Mouse (Mus musculus) left cerebral cortex, adult 2 months (tissue): ENCODE results near the gene Garnl3. TPM values are rescaled to one million over a fixed set of nuclear protein-coding genes. Genes with fewer than 3 reads are reported as not detected.

Experiments used
- DNase-seq, 2 experiments: peaks; one replicate each; pipeline ENCODE4 v3.0.0; 2021 to 2022; ENCODE audit warnings: low spot score in 2 of 2, mixed read lengths in 1 of 2; ENCODE audit errors: extremely low spot score in 1 of 2
- H3K27ac ChIP-seq: fragments of 200-600 bp; 2 replicates; pipeline ENCODE4 v1.8.1; 2022
- H3K4me3 ChIP-seq: fragments of 200-600 bp; 2 replicates; pipeline ENCODE4 v1.8.1; 2022
- CTCF ChIP-seq: fragments of 200-600 bp; IDR thresholded peaks from 2 replicates; pipeline ENCODE4 v1.8.1; 2022; ENCODE audit warnings: antibody characterized with exemption, mild to moderate bottlenecking, moderate library complexity
- intact Hi-C: fragments of 180-260 bp; cut with DNase I; formaldehyde crosslinking; loops from one replicate; pipeline ENCODE4 v1.15.1; 2025
- total RNA-seq, 2 experiments: library from RNA; stranded (reverse); gene quantifications; 2 replicates each; pipeline ENCODE4 v1.2.3; 2021

Garnl3 gene
- total RNA-seq, 2 experiments from 2014 or later, result 94.7 to 129 TPM

GRCm38 (mm10) chr2:33084221-33084620, 47.2 kb downstream of the Garnl3 start:
- intact Hi-C loops, result loop anchor here (5.0 kb wide), 1 partner anchor 263 kb away; no protein-coding TSS in a partner anchor
- DNase-seq, result no peak
- no peak for TF ChIP-seq CTCF
- Histone ChIP-seq H3K4me3 (peak overlapping the region; percentile 49), H3K27ac (no peak overlapping the region)

GRCm38 (mm10) chr2:33080166-33080565, 51.3 kb downstream of the Garnl3 start:
- no peak for DNase-seq
- H3K4me3 ChIP-seq, result no peak overlapping the region
- H3K27ac ChIP-seq, result no peak overlapping the region
- no peak for TF ChIP-seq CTCF
- intact Hi-C loops, result loop anchor here (5.0 kb wide), 1 partner anchor 267 kb away; no protein-coding TSS in a partner anchor

- peak overlapping the region; percentile 47; the same call in 1 of the 2 replicates for H3K27ac ChIP-seq
- no peak overlapping the region for H3K4me3 ChIP-seq
- intact Hi-C loops, result no loop called here
- DNase-seq, result no peak
- peak; percentile 64 for TF ChIP-seq CTCF
These were observed 54.2 kb downstream of the Garnl3 start for GRCm38 (mm10) chr2:33077252-33077651.

DNA sequence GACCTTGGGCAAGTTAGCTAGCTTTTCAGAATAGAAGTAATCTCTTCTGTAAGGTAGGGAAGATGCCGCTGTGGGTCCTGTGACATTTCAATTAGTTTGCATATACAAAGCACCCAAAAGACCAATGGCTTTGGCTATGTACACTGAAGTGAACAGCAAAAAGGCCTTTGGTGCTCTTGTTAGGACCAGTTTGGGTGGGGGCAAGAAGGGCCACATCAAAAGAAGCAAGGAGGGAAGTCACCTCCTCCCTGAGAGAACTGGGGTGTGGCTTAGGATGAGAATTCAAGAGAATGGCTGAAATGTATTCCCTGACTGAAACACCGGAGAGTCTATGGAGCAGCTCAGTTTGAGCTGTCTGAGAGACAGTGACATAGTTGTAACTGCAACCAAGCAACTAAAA, 56.5 kb downstream of the Garnl3 start:
- intact Hi-C loops, result no loop called here
- H3K4me3 ChIP-seq, result no peak overlapping the region
- no peak for DNase-seq
- no peak for TF ChIP-seq CTCF
- peak overlapping the region; percentile 8; the same call in 1 of the 2 replicates for H3K27ac ChIP-seq

- intact Hi-C loops, result no loop called here
- no peak overlapping the region for H3K4me3 ChIP-seq
- no peak for TF ChIP-seq CTCF
- no peak for DNase-seq
- no peak overlapping the region for H3K27ac ChIP-seq
These were observed 57.3 kb downstream of the Garnl3 start for GRCm38 (mm10) chr2:33074188-33074587.

GRCm38 (mm10) chr2:33072333-33072732, 59.1 kb downstream of the Garnl3 start:
- H3K4me3 ChIP-seq, result no peak overlapping the region
- intact Hi-C loops, result no loop called here
- peak overlapping the region; percentile 62 for H3K27ac ChIP-seq
- no peak for DNase-seq
- no peak for TF ChIP-seq CTCF

- no peak for TF ChIP-seq CTCF
- H3K27ac ChIP-seq, result no peak overlapping the region
- DNase-seq, result no peak
- intact Hi-C loops, result no loop called here
- H3K4me3 ChIP-seq, result no peak overlapping the region
These were observed 65.8 kb downstream of the Garnl3 start for GRCm38 (mm10) chr2:33065610-33066009.

GRCm38 (mm10) chr2:33062744-33063143, 68.7 kb downstream of the Garnl3 start:
- Histone ChIP-seq H3K4me3 (no peak overlapping the region), H3K27ac (no peak overlapping the region)
- intact Hi-C loops, result no loop called here
- no peak for TF ChIP-seq CTCF
- DNase-seq, result no peak

DNA sequence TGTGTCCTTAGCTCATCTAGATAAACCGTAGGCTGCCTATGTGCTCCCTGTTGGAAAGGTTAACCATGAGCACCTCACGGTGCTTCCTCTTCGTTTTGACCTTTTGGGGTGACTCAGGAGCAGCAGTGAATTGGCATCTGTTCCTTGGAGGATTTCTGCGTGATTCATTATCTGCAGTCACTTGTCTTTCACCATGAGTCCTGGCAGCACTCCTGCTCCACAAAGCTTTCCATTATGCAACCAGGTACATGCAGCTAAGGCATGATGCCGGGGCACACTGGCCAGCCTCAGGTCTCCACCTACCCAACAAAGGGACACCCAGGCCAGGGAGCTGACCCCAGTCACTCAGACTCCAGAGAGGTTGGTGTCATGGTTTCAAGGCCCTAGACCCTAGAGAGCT, 72.5 kb downstream of the Garnl3 start:
- TF ChIP-seq CTCF, result no peak
- Histone ChIP-seq H3K4me3 (no peak overlapping the region), H3K27ac (peak overlapping the region; percentile 75)
- peak in 1 of 2 experiments; percentile 32 for DNase-seq
- intact Hi-C loops, result no loop called here

- no peak for TF ChIP-seq CTCF
- Histone ChIP-seq H3K4me3 (no peak overlapping the region), H3K27ac (no peak overlapping the region)
- intact Hi-C loops, result no loop called here
- DNase-seq, result no peak
These were observed 73.9 kb downstream of the Garnl3 start for GRCm38 (mm10) chr2:33057514-33057913.

DNA sequence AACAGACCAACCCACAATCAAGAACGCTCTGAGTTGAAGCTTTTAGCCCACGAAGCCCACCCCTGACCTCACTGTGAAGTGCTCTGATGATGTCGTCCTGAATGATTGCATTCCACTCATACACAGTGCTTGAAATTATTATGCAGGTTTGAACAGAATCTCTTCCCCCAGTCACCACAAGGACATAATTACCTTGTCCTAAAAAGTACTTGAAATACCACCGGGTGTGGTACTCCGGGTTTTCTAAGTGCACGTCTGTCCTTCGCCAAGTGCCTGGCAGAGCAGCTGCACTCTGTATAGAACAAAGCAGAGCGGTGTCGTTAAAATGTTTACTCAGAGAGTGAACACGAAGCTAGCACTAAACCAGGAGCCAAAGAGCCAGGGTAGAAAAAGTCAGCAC, 77.5 kb downstream of the Garnl3 start:
- Histone ChIP-seq H3K4me3 (no peak overlapping the region), H3K27ac (no peak overlapping the region)
- no peak for DNase-seq
- no peak for TF ChIP-seq CTCF
- intact Hi-C loops, result no loop called here

DNA sequence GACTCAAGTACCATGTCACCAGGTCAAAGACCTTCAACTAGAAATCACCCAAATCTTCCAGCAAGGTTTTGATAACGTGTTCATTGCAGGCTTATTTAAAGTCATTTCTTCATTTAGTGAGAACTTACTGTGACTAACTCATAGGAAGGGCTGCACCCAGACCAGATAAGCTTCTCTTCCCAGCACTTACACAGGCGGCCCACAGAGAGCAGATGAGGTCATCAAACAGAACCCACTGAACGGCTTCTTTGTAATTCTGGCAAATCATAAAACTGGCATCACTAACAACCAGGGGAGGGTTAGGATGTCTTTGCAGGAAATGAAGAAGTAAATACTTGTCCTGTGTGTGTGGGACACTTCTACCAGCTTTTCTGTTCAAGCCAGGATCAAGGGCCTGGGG, 84.1 kb downstream of the Garnl3 start:
- intact Hi-C loops, result no loop called here
- no peak for DNase-seq
- Histone ChIP-seq H3K27ac (0 out of 2 replicates have a peak overlapping the region, but pooled peaks have one; percentile 15), H3K4me3 (no peak overlapping the region)
- TF ChIP-seq CTCF, result no peak

DNA sequence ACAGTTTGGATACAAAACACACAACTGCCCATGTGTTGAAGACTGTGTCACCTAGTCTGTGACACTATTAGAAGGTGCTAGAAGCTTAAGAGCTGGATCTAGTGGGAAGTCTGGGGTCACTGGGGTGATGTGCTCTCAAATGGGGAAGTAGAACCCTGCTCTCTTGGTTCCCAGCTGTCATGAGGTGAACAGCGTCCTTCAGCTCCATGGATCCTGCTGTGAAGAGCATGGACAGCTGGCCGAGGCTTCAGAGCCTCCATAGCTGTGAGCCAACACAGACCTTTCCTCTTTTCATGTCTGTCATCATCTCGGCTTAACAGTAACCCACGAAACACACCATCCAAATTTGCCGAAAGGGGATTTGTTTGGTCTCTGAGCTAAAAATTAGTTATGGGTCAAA, 84.5 kb downstream of the Garnl3 start:
- no peak overlapping the region for H3K27ac ChIP-seq
- DNase-seq, result no peak
- H3K4me3 ChIP-seq, result no peak overlapping the region
- no peak for TF ChIP-seq CTCF
- intact Hi-C loops, result no loop called here

- H3K27ac ChIP-seq, result no peak overlapping the region
- DNase-seq, result no peak
- intact Hi-C loops, result no loop called here
- H3K4me3 ChIP-seq, result no peak overlapping the region
- TF ChIP-seq CTCF, result no peak
These were observed 85.6 kb downstream of the Garnl3 start for GRCm38 (mm10) chr2:33045899-33046298.
